Mouse (Mus musculus) intestine, postnatal 0 days (tissue): ENCODE measurements around the gene Trappc12. TPM values are rescaled to one million over a fixed set of nuclear protein-coding genes. Genes with fewer than 3 reads are reported as not detected.

ENCODE experiments used
- ATAC-seq: fragments of 200-750 bp; cut with Nextera tagmentation; 2 replicates; pipeline ENCODE4 v1.8.0; 2017; ENCODE audit warnings: mild to moderate bottlenecking, moderate TSS enrichment, moderate library complexity
- H3K27ac ChIP-seq: fragments of 300-500 bp; sonication (generic); 2 replicates; pipeline ENCODE4 v1.5.1; 2014; ENCODE audit warnings: mild to moderate bottlenecking, low read depth, low read length, moderate library complexity
- H3K27me3 ChIP-seq: fragments of 300-500 bp; sonication (generic); replicated peaks from 2 replicates; pipeline ENCODE4 v1.6.1; 2014; ENCODE audit warnings: low read length, mixed read lengths; ENCODE audit not compliant: control insufficient read depth, insufficient read depth
- H3K36me3 ChIP-seq: fragments of 300-500 bp; sonication (generic); 2 replicates; pipeline ENCODE4 v1.6.1; 2014; ENCODE audit warnings: mild to moderate bottlenecking, moderate library complexity; ENCODE audit not compliant: control insufficient read depth, insufficient read depth
- H3K4me1 ChIP-seq: fragments of 300-500 bp; sonication (generic); replicated peaks from 2 replicates; pipeline ENCODE4 v1.6.1; 2014; ENCODE audit warnings: antibody characterized with exemption, low read length, mixed read lengths; ENCODE audit not compliant: control insufficient read depth, insufficient read depth
- H3K4me2 ChIP-seq: fragments of 300-500 bp; sonication (generic); replicated peaks from 2 replicates; pipeline ENCODE4 v1.6.1; 2014; ENCODE audit warnings: low read depth, mild to moderate bottlenecking, moderate library complexity
- H3K4me3 ChIP-seq: fragments of 300-500 bp; sonication (generic); 2 replicates; pipeline ENCODE4 v1.5.1; 2014; ENCODE audit warnings: low read depth, low read length
- H3K9ac ChIP-seq: fragments of 300-500 bp; sonication (generic); 2 replicates; pipeline ENCODE4 v1.6.1; 2014; ENCODE audit warnings: mild to moderate bottlenecking, low read depth, low read length
- H3K9me3 ChIP-seq: fragments of 300-500 bp; sonication (generic); 2 replicates; pipeline ENCODE4 v1.6.1; 2016; ENCODE audit warnings: mixed run types; ENCODE audit not compliant: control insufficient read depth
- CTCF ChIP-seq: sonication (generic); IDR thresholded peaks from 2 replicates; pipeline ENCODE4 v1.5.1; 2016; ENCODE audit warnings: low read depth, mild to moderate bottlenecking, control low read depth, antibody characterized with exemption, moderate library complexity
- WGBS: fragments of 180-500 bp; shearing (Covaris S2); extraction: QIAGEN DNeasy Blood & Tissue Kit; methylation state at CpG from one replicate; pipeline ENCODE4 v1.1.7; 2014; 5-methylcytosine and 5-hydroxymethylcytosine counted together
- microRNA-seq: library from miRNA; unstranded; fragments of <30 nt; microRNA quantifications from one replicate; pipeline ENCODE4, GENCODE M21; 2016
- polyA plus RNA-seq: library from polyadenylated mRNA; unstranded; fragments of >200 nt; fragmentation: Nextera tagmentation; extraction: Ambion mirVana; gene quantifications from 2 replicates; pipeline ENCODE4 v1.2.1, GENCODE M21; 2015

Trappc12 gene
- polyA plus RNA-seq, 1 experiment from 2014 or later: 15.3 TPM

DNA sequence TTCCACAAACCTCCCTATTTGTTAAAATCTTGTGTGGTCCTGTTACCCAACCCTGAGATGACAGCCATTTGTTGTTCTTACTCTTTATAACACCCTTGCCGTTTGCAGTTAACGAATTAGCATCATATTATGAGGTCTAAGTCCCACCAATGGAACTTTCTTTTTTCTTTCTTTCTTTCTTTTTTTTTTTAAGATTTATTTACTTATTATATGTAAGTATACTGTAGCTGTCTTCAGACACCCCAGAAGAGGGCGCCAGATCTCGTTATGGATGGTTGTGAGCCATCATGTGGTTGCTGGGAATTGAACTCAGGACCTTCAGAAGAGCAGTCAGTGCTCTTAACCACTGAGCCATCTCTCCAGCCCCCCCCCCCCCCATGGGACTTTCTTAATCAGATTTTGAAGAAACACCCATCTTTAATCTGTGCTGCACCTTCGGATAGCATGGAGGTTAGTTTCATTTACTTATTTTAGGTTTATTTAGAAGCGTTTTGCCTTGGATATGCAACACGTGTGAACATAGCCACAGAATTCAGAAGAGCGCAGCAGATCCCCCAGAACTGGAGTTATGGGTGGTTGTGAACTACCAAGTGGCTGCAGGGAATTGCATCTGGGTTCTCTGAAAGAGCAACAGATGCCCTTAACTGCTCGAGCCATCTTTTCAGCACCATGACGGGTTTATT lies 76.1 kb downstream of the Trappc12 start:
- peak overlapping the region; percentile 67 for H3K4me2 ChIP-seq
- no peak for ATAC-seq
- 0 out of 2 replicates have a peak, but pooled peaks cover 4% of the 10 kb centered on the region for H3K4me1 ChIP-seq
- no peaks in the 10 kb centered on the region for H3K9me3 ChIP-seq
- 0 out of 2 replicates have a peak, but pooled peaks cover under 1% of the 10 kb centered on the region for H3K36me3 ChIP-seq
- 0 out of 2 replicates have a peak overlapping the region, but pooled peaks have one; percentile 90 for H3K27ac ChIP-seq
- 72% methylated on average over 10 of the region's 10 CpGs for WGBS
- TF ChIP-seq CTCF: peak; percentile 24; the same call in 1 of the 2 replicates
- H3K27me3 ChIP-seq: no peaks in the 10 kb centered on the region
- peak overlapping the region; percentile 66; the same call in 1 of the 2 replicates for H3K9ac ChIP-seq
- no peak overlapping the region for H3K4me3 ChIP-seq

DNA sequence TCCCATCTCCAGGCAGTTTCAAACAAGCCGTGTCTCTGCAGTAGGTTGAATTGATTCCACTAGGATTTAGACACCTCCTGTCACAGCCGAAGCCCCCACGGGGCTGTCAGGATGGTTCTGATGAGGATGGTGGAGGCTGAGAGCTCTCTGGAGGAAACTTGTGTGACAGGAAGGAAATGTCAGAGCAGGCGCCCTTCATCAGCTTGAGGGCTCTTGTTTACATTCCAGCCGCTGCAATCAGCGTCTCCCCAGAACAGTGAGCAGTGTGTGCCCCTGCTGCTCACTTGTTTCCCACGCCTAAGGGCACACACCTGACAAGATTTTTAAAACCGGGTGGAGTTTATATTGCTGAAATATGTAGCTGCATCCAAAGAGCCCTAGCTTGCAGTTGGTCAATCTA lies 83.0 kb downstream of the Trappc12 start:
- WGBS: 10% methylated on average over 8 of the region's 8 CpGs
- TF ChIP-seq CTCF: no peak
- ATAC-seq: no peak

GRCm38 (mm10) chr12:28666734-28667133 lies 83.5 kb downstream of the Trappc12 start:
- Histone ChIP-seq H3K27ac (no peak overlapping the region), H3K9ac (no peak overlapping the region), H3K4me3 (no peak overlapping the region), H3K36me3 (no peaks in the 10 kb centered on the region), H3K27me3 (no peaks in the 10 kb centered on the region), H3K9me3 (no peaks in the 10 kb centered on the region), H3K4me1 (no peaks in the 10 kb centered on the region), H3K4me2 (no peak overlapping the region)
- TF ChIP-seq CTCF: no peak
- ATAC-seq: no peak
- WGBS: 49% methylated on average over 4 of the region's 4 CpGs

More for the DNA sequence above, 83.0 kb downstream of the Trappc12 start:
- Histone ChIP-seq H3K4me3 (no peak overlapping the region), H3K4me1 (no peaks in the 10 kb centered on the region), H3K36me3 (no peaks in the 10 kb centered on the region), H3K4me2 (no peak overlapping the region), H3K27me3 (no peaks in the 10 kb centered on the region), H3K9ac (no peak overlapping the region), H3K27ac (no peak overlapping the region), H3K9me3 (no peaks in the 10 kb centered on the region)

DNA sequence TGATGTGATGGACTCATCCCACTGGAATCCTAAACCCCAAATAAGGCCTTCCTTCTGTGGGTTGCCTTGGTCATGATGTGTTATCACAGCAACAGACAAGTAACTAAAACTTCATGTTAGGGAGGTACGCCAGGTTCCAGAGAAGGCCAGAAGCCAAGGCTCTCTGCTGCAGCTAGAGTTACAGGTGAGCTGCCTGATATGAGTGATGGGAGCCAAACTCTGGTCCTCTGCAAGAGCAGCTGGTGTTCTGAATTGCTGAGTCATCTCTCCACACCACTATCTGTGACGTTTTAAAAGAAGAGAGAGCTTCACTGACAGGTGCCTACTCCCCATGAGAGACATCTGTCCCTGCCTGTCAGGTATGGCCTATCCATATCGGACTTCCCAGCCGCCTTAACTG lies 87.6 kb downstream of the Trappc12 start:
- 83% methylated on average over 4 of the region's 4 CpGs for WGBS
- Histone ChIP-seq H3K4me3 (no peak overlapping the region), H3K4me2 (no peak overlapping the region), H3K9me3 (no peaks in the 10 kb centered on the region), H3K27me3 (no peaks in the 10 kb centered on the region), H3K4me1 (no peaks in the 10 kb centered on the region), H3K9ac (no peak overlapping the region), H3K27ac (no peak overlapping the region), H3K36me3 (peaks cover 26% of the 10 kb centered on the region)
- no peak for TF ChIP-seq CTCF
- ATAC-seq: no peak

GRCm38 (mm10) chr12:28649141-28650110 lies 100.8 kb downstream of the Trappc12 start, which contains the start of gene Rnaseh1:
Gene Rnaseh1, plus strand, starts transcription at chr12:28649602.
- no peak for TF ChIP-seq CTCF
- Histone ChIP-seq H3K9ac (peak within 1 kb of the TSS; percentile 72), H3K4me2 (peak within 1 kb of the TSS; percentile 77), H3K4me1 (peaks cover 7% of the 10 kb centered on the region; the same call in 1 of the 2 replicates), H3K9me3 (no peaks in the 10 kb centered on the region), H3K27me3 (no peaks in the 10 kb centered on the region), H3K4me3 (peak within 1 kb of the TSS; percentile 95), H3K27ac (no peak within 1 kb of the TSS; the same call in 1 of the 2 replicates), H3K36me3 (peaks cover 11% of the 10 kb centered on the region; the same call in 1 of the 2 replicates)
- ATAC-seq: peak; percentile 95
- WGBS: 2% methylated on average over 52 of the region's 52 CpGs

Small RNA genes within 50 kb of the gene (microRNA-seq; reads per million reads assigned to microRNA genes)
- gene Mir6937: not detected

Other genes with a start within 250 kb of the Trappc12 start
- gene Dcdc2c, start 198.1 kb downstream of the Trappc12 start, polyA plus RNA-seq: not detected in 2 replicates
- not detected in 2 replicates for gene Allc, start 167.9 kb downstream of the Trappc12 start, polyA plus RNA-seq
- gene Colec11, start 127.1 kb downstream of the Trappc12 start, polyA plus RNA-seq: 0.58 and 0.85 TPM in 2 replicates
- gene Rps7, start 114.5 kb downstream of the Trappc12 start, polyA plus RNA-seq: 486 and 504 TPM in 2 replicates
- gene Rnaseh1, start 100.9 kb downstream of the Trappc12 start, polyA plus RNA-seq: 12.4 and 13.8 TPM in 2 replicates
- gene Adi1, start 75.2 kb downstream of the Trappc12 start, polyA plus RNA-seq: 85.9 TPM in 2 replicates
- 23.0 and 23.3 TPM in 2 replicates for gene Eipr1, start 1.3 kb upstream of the Trappc12 start, polyA plus RNA-seq